Mouse (Mus musculus): Measurements from ENCODE around the gene Fnbp4. TPM values are rescaled to one million over a fixed set of nuclear protein-coding genes. Genes with fewer than 3 reads are reported as not detected.

Fnbp4 gene
- 16.5 and 22.2 TPM in 2 replicates for polyA plus RNA-seq (2015; fragmentation: Nextera tagmentation; extraction: Ambion mirVana)

DNA sequence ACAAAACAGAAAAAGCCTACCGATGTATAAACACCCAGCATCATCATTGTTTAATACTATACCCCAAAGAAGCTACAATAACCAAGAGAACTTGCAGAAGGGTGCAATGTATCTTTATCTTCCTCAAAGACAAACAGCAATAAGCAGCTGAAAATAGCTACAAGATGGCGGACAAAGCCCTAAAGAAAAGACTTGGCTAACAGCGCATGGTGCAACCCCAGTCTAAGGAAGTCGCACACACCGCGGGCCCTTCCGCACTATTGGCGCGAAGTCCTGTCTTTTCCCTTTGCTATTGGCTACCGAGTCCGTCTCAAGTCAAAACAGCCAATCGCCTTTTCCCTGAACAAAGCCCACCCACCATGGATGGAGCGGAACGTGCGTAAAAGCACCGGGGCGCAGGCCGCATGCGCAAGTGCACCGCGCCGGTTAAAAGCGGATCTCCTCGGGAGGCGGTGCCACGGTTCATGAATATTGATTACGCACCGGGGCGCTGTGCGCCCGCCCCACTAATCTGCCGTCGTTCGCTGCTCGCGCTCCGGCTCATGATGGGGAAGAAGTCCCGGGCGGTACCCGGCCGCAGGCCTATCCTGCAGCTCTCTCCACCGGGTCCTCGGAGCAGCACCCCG is at the start of gene Fnbp4:
Gene Fnbp4 (plus strand): TSS at position 318 of the 626 bp plus-strand sequence.
- Histone ChIP-seq H3K4me3 (ENCODE audit: low read depth, low read length) (peak within 1 kb of the TSS; percentile 96), H3K9me3 (ENCODE audit: control insufficient read depth) (no peaks in the 10 kb centered on the region), H3K27ac (ENCODE audit: low read depth, low read length) (peak within 1 kb of the TSS; percentile 96), H3K9ac (ENCODE audit: low read depth, low read length) (peak within 1 kb of the TSS; percentile 98), H3K36me3 (ENCODE audit: control insufficient read depth, insufficient read depth) (peaks cover 5% of the 10 kb centered on the region), H3K27me3 (replicated peaks; ENCODE audit: control insufficient read depth, insufficient read depth, low read length) (no peaks in the 10 kb centered on the region), H3K4me1 (replicated peaks; ENCODE audit: control insufficient read depth, insufficient read depth, low read length) (peaks cover 3% of the 10 kb centered on the region; the same call in 1 of the 2 replicates), H3K4me2 (replicated peaks; ENCODE audit: low read depth) (peak within 1 kb of the TSS; percentile 66)
- peak; percentile 99 for ATAC-seq
- TF ChIP-seq CTCF (IDR thresholded peaks at IDR 0.05; ENCODE audit: low read depth), result peak; percentile 43
- under 1% methylated on average over 44 of the region's 44 CpGs for WGBS

DNA sequence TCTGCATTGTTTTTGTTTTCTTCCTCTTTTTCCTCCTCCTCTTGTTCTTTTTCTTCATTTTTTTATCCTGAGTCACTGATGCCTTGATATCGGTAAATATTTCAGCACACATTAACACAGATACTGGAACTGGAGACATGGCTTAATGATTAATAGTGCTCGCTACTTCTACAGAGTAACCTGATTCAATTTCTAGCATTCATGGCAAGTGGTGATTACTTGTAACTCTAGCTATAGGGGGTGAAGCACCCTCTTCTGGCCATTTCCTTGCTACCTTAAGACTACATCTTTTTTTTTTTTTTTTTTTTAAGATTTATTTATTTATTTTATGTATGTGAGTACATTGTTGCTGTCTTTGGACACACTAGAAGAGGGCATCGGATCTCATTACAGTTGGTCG is 44.2 kb upstream of the Fnbp4 start:
- Histone ChIP-seq H3K4me3 (ENCODE audit: low read depth, low read length) (no peak overlapping the region), H3K4me1 (replicated peaks; ENCODE audit: control insufficient read depth, insufficient read depth, low read length) (no peaks in the 10 kb centered on the region), H3K36me3 (ENCODE audit: control insufficient read depth, insufficient read depth) (peaks cover 71% of the 10 kb centered on the region), H3K27me3 (replicated peaks; ENCODE audit: control insufficient read depth, insufficient read depth, low read length) (no peaks in the 10 kb centered on the region), H3K27ac (ENCODE audit: low read depth, low read length) (no peak overlapping the region), H3K4me2 (replicated peaks; ENCODE audit: low read depth) (no peak overlapping the region), H3K9me3 (ENCODE audit: control insufficient read depth) (no peaks in the 10 kb centered on the region), H3K9ac (ENCODE audit: low read depth, low read length) (no peak overlapping the region)
- WGBS, result 70% methylated on average over 4 of the region's 4 CpGs
- peak; percentile 31 for TF ChIP-seq CTCF (IDR thresholded peaks at IDR 0.05; ENCODE audit: low read depth)
- ATAC-seq, result no peak

DNA sequence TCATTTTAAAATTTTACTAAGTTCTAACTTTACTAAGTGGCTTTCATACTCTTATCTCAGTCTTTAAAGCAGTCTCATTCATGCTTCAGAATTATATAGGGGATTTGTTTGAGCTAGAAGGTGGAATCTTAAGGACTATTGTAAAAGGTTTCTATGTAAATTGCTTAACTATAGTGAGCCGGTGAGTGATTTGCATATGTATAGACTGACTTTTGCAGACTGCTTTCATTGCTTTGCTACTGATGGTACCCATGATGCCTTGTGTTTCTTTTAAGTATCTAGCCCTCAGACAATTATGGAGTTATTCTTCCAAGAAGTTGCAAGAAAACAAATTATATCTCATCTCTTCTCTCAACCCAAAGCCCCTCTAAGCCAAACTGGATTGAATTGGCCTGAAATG is 36.6 kb upstream of the Fnbp4 start:
- Histone ChIP-seq H3K4me1 (replicated peaks; ENCODE audit: control insufficient read depth, insufficient read depth, low read length) (no peaks in the 10 kb centered on the region), H3K36me3 (ENCODE audit: control insufficient read depth, insufficient read depth) (peaks cover 77% of the 10 kb centered on the region), H3K27me3 (replicated peaks; ENCODE audit: control insufficient read depth, insufficient read depth, low read length) (no peaks in the 10 kb centered on the region), H3K27ac (ENCODE audit: low read depth, low read length) (no peak overlapping the region), H3K9me3 (ENCODE audit: control insufficient read depth) (no peaks in the 10 kb centered on the region), H3K4me2 (replicated peaks; ENCODE audit: low read depth) (no peak overlapping the region), H3K9ac (ENCODE audit: low read depth, low read length) (no peak overlapping the region), H3K4me3 (ENCODE audit: low read depth, low read length) (no peak overlapping the region)
- TF ChIP-seq CTCF (IDR thresholded peaks at IDR 0.05; ENCODE audit: low read depth), result no peak
- 93% methylated on average over 1 of the region's 1 CpGs for WGBS
- ATAC-seq, result no peak

DNA sequence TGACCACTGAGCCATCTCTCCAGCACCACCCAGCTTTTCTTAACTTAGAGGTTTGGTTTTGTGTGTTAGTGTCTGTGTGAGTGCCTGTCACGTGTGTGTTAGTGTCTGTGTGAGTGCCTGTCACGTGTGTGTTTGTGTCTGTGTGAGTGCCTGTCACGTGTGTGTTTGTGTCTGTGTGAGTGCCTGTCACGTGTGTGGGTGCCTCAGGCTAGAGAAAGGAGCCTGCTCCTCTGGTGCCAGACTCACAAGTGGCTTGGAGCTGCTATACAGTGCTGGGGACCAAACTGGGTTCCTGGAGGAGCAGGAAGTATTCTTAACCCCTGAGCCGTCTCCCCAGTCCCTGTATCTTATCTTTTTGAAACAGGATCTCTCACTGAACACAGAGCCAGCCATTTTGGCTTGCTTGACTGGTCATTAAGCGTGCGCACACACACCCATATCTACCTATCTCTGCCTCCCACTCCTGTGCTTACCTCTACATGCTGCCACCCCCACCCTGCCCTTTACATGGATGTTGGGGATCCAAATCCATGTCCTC is 29.5 kb upstream of the Fnbp4 start:
- 85% methylated on average over 7 of the region's 7 CpGs for WGBS
- no peak overlapping the region for H3K4me3 ChIP-seq (ENCODE audit: low read depth, low read length)
- H3K27me3 ChIP-seq (replicated peaks; ENCODE audit: control insufficient read depth, insufficient read depth, low read length), result no peaks in the 10 kb centered on the region
- peaks cover 85% of the 10 kb centered on the region for H3K36me3 ChIP-seq (ENCODE audit: control insufficient read depth, insufficient read depth)
- no peak overlapping the region for H3K9ac ChIP-seq (ENCODE audit: low read depth, low read length)
- ATAC-seq, result no peak
- no peak overlapping the region for H3K27ac ChIP-seq (ENCODE audit: low read depth, low read length)
- no peak overlapping the region for H3K4me2 ChIP-seq (replicated peaks; ENCODE audit: low read depth)
- no peak for TF ChIP-seq CTCF (IDR thresholded peaks at IDR 0.05; ENCODE audit: low read depth)
- no peaks in the 10 kb centered on the region for H3K4me1 ChIP-seq (replicated peaks; ENCODE audit: control insufficient read depth, insufficient read depth, low read length)
- H3K9me3 ChIP-seq (ENCODE audit: control insufficient read depth), result no peaks in the 10 kb centered on the region

DNA sequence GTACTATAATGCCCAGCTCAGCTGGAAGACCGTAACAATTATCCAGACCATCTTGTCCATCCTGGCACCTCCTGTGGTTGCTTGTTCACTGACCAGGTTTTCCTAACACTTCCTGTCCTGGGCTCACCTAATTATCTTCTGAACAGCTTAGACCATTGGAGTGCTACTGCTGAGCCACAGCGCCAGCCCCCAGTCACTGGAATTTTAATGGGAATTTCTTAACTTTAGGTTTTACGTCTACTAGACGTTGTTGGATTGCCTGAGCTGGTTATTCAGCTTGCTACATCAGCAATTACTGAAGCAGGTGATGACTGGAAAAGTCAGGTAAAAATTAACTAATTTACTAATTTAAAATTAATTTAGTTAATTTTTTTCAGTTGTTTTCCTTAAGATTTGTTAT is 27.8 kb upstream of the Fnbp4 start:
- Histone ChIP-seq H3K4me1 (replicated peaks; ENCODE audit: control insufficient read depth, insufficient read depth, low read length) (no peaks in the 10 kb centered on the region), H3K4me3 (ENCODE audit: low read depth, low read length) (no peak overlapping the region), H3K27ac (ENCODE audit: low read depth, low read length) (no peak overlapping the region), H3K27me3 (replicated peaks; ENCODE audit: control insufficient read depth, insufficient read depth, low read length) (no peaks in the 10 kb centered on the region), H3K36me3 (ENCODE audit: control insufficient read depth, insufficient read depth) (peaks cover 84% of the 10 kb centered on the region), H3K4me2 (replicated peaks; ENCODE audit: low read depth) (no peak overlapping the region), H3K9me3 (ENCODE audit: control insufficient read depth) (no peaks in the 10 kb centered on the region), H3K9ac (ENCODE audit: low read depth, low read length) (no peak overlapping the region)
- WGBS, result 89% methylated on average over 4 of the region's 4 CpGs
- ATAC-seq, result no peak
- TF ChIP-seq CTCF (IDR thresholded peaks at IDR 0.05; ENCODE audit: low read depth), result no peak

DNA sequence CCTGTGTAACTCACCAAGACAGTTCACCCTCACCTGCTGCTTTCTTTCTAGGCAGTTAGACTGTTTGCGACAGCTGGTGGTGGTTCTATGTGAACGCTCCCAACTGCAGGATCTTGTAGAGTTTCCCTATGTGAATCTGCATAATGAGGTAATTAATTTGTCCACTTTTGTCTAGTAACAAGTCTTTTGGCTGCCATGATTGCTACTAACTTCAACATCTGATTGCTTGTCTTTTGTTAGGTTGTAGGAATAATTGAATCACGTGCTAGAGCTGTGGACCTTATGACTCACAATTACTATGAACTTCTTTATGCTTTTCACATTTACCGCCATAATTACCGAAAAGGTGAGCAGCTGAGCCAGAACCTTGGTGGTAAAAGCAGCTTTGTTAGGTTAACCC is 27.2 kb upstream of the Fnbp4 start:
- 96% methylated on average over 5 of the region's 5 CpGs for WGBS

More for the DNA sequence above, 27.2 kb upstream of the Fnbp4 start:
- Histone ChIP-seq H3K9me3 (ENCODE audit: control insufficient read depth) (no peaks in the 10 kb centered on the region), H3K36me3 (ENCODE audit: control insufficient read depth, insufficient read depth) (peaks cover 82% of the 10 kb centered on the region), H3K4me1 (replicated peaks; ENCODE audit: control insufficient read depth, insufficient read depth, low read length) (no peaks in the 10 kb centered on the region), H3K4me2 (replicated peaks; ENCODE audit: low read depth) (no peak overlapping the region), H3K4me3 (ENCODE audit: low read depth, low read length) (no peak overlapping the region), H3K27ac (ENCODE audit: low read depth, low read length) (no peak overlapping the region), H3K9ac (ENCODE audit: low read depth, low read length) (no peak overlapping the region), H3K27me3 (replicated peaks; ENCODE audit: control insufficient read depth, insufficient read depth, low read length) (no peaks in the 10 kb centered on the region)
- TF ChIP-seq CTCF (IDR thresholded peaks at IDR 0.05; ENCODE audit: low read depth), result no peak
- ATAC-seq, result no peak
